Mouse (Mus musculus) frontal cortex, postnatal 25 days (tissue): ENCODE measurements at regions not wholly inside any gene's neighbourhood (a gene's known extent, or its start where the extent isn't known, plus 50 kb on each side); places are given as distances from the start of the nearest gene placed in this dataset.
"Not testable (repeated sequence)": the region's sequence is repeated elsewhere in the genome, so short reads cannot be mapped to it uniquely, and the experiment has no call there.

ENCODE experiments used
- DNase-seq, 2 experiments: peaks; one replicate each; pipeline ENCODE4 v3.0.0; 2022; ENCODE audit warnings: low spot score in 2 of 2

DNA sequence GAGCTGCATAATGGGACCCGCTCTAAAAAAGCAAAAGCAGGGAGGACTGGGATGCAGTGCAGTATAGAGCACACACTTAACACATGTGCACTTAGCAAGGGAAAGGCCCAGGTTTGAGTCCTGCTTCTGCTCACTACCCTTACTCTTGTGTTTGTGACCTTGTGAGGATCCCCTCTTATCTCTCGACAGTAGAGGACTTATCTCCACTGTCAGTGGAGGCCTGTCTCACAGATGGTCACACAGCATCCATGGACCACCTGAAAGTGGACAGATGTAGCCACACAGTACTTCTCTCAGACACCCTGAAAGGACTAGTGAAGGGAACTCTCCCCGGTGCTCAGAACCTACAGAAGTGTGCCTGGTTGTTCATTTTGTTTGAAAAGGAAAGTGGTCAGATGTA, 128.5 kb upstream of the Max start:
- no peak for DNase-seq

DNA sequence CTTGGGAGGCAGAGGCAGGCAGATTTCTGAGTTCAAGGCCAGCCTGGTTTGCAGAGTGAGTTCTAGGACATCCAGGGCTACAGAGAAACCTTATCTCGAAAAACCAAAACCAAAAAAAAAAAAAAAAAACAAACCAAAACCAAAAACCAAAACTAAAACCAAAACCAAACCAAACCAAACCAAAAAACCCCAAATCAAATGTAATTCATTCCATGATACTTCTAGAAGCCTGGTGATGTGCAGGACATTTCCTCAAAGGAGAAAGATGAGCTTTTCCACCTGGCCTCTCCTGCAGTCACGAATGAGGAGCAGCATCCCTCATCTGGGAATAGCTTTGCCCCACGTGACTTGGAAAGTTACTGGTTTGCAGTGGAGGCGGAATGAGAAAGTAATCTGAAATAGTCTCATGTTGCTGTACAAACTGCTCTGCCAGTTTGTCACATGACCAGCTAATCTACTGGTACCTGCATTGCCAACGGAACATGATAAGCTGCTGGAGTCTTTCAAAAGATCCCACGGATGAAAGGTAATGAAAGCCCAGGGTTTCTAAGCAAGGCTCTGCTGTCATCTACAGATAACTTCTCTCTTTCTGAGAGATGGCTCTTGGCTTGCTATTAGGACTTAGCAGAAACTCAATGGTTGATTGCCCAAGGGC, 127.8 kb upstream of the Max start:
- no peak for DNase-seq

DNA sequence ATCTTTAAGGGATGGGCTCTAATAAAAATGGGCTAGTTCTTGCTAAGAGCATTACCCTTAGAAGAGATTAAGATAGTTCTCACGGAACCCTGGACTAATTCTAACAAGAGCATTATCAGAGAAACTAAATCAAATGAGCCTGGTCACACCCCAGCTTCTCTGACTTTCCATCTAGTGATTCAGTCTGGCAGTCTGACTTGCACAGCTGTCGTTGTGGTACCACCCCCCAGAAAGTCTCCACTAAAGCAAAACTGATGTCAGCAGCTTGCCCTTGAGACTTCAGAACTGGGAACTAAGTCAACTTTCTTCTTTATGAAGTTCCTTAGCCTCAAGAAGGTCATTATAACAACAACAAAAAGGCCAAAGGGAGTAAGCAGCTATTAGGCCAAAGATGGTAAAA, 126.5 kb upstream of the Max start:
- no peak for DNase-seq

DNA sequence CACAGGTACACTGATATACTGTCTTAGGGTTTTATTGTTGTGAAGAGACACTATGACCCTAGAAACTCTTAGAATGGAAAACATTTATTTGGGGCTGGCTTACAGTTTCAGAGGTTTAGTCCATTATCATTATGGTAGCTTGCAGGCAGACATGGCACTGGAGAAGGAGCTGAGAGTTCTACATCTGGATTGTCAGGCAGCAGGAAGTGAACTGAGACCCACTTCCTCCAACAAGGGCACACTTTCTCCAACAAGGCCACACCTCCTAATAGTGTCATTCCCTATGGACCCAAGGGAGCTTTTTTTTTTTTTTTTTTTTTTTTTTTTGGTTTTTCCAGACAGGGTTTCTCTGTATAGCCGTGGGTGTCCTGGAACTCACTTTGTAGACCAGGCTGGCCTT, 124.9 kb upstream of the Max start:
- not testable (repeated sequence) for DNase-seq

DNA sequence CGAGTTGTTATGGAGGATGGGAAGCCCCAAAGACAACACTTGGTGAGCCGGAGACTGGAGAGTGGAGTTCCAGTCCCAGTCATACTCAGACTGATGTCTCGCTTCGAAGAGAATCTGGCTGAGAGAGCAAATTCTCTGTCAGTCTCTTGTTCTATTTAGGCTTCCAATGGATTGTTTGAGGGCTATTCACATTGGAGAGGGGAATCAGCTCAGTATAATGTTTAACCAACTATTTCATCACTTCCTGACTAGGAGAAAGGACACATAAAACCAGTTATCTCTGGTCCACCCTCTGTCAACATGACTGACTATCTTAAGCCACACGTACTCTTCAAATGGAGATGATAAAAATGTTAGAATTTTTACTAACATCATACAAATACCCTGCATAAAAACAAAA, 123.9 kb upstream of the Max start:
- DNase-seq: no peak

DNA sequence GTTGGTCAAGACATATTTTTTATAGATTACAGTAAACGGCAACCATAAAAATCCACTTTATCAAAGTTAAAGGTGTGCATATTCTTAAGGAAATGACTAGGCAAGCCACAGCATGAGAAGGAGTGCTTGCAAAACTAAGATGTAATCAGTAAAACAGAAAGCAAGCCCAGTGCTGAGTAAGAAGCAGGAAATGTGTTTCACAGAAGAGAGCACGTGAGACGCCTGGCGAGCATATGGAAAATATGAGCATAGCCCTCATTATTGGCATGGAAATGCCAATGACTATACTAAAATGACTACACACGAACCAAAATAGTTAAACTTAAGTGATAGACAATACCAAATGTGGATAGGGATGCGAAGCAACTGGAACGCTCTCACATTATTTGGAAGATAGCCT, 123.2 kb upstream of the Max start:
- DNase-seq: no peak

DNA sequence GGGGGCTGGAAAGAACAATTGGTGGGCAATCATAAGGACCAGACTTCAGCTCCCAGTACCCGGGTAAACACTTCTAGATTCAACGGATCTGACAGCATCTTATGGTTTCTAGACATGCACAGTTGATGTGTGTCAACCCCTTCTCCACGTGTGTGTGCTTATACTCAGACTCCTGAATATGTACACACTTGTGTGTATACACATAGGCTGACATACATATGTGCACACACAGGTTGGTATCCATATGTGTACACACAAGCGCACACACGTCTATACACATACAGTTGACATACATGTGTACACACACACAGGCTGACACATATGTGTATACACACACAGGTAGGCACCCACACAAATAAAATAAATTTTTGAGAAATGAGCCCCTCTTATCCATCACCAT, 122.7 kb upstream of the Max start:
- no peak for DNase-seq

DNA sequence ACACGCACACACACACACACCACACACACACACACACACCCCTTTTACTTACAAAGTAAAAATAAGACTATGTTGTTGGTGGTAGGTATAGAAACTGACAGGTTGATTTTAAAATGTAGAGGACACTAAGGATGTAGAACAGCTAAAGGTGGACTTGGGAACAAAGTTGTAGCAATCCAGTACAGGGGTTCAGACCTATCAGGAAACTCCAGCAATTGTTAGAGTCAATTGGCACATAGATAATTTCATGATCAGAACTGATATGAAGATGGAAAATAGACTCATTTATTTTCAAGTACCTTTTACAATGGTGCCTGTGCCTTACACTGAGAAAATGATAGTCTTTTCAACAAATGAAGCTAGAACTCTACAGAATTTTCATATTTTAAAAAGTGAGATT, 122.3 kb upstream of the Max start:
- DNase-seq: no peak

DNA sequence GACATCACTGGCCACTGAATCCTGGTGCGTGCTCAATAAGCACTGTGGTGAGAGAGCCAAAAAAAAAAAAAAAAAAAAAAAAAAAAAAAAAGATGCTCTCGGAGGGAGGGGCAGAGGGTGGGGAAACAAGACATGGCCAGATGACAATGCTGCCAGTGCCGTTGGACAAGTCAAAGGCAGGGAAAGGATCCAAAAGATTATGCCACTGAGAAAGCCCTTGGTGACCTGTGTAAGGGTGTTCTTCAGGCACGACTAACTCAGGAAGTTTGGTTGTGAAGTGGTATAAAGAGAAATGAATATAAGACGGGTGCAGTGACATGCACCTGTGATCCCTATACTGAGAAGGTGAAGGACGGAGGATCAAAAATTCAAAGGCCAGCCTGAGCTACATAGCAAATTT, 121.8 kb upstream of the Max start:
- DNase-seq: no peak

DNA sequence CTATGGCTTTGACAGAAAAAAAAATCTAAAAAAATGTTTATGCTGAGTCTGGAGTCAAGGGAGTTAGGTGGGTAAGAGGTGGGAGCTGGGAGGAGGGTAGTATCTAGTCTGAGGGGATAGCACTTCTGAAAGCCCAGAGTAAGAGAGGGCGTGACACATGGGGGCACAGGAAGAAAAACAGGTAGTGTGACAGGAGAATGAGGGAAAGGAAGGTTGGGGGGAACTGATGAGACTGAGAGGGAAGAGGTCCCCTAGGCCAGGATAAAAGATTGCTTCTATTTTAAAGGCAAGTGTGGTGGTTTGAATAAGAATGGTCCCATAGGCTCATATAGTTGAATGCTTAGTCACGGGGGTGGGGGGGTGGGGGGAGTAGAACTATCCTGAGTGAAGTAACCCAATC, 119.8 kb upstream of the Max start:
- no peak for DNase-seq

DNA sequence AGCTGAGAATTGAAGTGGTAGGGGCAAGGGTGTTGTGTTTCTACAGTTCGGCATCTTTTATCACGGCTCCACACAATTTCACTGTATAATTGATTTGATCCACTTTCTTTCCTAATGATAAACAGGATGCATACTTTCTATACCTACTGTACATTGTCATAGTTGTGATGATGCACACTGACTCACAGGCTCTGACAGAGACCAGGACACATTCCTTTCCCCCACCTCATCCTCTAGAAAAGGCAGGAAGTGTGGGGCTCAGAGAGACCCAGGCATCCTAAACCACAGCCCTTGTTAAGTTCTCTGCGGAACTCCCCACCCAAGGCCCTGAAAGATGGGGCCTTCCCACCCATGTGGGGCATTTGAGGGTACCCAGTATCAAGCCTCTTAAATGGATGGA, 117.5 kb upstream of the Max start:
- DNase-seq: no peak

DNA sequence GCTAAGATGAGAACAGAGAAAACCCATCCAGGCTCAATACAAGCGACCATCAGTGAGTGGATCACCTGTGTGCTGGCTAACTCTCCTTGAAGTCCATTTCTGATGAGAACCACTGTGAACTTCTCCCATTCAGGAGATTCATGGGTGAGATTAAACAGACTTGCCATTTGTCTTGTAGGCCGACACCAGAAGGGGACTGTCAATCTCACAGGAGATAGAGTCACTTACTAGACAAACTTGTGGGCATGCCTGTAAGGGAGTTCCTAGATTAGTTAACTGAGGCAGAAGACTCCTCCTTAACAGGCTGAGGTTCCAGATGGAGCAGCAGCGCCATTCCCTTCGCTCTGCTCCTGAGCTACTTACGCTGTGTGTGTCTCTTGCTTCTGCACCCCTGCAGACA, 114.7 kb upstream of the Max start:
- DNase-seq: no peak

DNA sequence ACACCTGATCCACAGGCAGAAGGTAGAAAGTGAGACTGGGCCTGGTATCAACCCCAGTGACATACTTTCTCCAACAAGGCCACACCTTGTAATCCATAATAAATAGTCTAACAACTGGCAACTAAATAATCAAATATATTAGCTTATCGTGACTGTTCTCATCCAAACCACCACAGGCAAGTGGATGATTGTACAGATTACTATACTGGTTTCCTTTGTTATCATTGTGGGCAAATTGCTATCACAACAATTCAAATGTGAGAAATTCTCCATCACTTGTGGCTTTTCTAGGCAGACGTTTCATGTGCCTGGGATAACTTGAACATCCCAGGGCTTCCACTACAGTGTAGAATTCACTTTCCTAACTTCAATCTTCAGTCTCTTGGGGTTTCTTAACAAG, 112.6 kb upstream of the Max start:
- DNase-seq: no peak

DNA sequence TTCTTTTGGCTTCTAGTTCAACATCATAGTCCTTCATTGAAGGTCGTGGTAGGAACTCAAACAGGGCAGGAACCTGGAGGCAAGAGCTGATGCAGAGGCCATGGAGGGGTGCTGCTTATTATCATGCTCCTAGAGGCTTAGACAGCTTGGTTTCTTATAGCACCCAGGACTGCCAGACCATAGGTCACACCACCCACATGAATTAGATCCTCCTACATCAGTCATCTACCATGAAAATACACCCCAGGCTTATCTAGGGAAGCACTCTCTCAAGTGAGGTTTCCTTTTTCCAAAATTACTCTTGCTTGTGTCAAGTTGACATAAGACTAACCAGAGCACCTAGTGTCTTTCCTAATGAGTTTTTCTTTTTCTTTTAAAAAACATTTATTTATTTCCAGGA, 109.7 kb upstream of the Max start:
- no peak for DNase-seq

DNA sequence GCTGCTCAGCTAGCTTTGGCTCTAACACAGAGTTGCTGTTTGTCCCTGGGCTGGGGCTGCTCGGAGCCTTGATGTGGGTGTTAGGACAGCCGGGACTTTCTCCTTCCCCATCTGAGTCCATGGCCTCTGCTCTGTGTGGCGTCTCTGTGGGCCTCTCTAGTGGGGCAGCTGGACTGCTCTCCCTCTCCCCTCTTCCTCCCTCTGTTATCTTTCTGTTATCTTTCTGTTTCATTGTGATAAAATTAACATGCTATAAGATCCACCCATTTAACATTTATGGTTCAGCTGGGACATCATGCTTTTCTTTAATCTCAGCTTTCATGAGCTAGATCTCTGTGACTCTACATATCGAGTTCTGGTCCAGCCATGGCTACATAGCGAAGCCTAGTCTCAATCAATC, 105.9 kb upstream of the Max start:
- no peak for DNase-seq

DNA sequence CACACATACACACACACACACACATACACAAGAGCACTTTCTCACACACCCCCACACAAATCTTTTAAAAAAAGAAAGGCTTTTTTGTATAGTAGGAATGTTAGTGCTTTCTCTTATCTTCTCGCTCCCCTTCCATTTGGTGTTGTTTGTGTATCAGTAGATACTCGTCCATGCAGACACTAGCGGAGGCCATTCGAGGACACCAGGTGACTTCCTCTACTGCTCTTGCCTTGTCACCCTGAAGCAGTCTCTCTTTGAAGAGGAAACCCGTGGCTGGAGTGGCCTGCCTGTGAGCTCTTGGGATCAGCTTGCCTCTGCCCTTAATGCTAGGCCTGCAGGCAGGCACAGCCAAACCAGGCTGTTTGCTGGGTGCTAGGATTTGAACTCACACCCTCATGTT, 105.1 kb upstream of the Max start:
- no peak for DNase-seq

DNA sequence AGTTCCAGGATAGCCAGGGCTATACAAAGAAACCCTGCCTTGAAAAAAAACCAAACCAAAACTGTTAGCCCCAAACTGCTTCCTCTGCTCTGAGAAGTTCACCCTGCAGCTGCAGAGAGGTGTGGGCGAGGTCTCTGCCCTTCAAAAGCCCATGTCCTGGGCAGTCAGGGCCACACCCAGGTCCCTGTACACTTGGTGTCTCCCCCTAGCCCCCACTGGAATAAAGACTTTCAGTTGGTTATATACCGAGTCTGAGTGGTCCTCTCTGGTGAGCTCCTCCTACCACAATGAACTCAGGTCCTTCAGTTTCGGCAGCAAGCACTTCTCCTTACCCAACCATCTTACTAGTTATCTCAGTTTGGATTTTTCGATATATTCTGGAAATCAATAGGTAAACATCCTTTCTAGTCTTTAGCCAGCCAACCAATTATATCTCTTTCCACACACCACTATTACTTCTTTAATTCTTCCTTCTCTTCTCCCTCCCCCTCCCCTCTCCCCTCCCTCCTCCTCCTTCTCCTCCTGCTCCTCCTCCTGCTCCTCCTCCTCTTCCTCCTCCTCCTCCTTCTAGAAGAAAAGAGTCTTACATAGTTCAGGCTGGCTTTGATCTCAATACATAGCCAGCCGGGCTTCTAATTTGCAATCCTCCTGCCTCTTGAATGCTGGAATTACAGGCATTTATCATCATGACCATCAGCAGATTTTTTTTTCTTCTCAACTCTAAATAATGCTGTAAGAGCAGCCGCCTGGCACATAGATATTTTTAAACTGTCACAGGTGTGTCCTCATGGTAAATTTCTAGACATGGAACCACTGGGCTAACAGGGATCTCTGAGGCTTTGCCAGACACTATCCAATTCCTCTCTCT, 103.9 kb upstream of the Max start:
- DNase-seq: no peak

DNA sequence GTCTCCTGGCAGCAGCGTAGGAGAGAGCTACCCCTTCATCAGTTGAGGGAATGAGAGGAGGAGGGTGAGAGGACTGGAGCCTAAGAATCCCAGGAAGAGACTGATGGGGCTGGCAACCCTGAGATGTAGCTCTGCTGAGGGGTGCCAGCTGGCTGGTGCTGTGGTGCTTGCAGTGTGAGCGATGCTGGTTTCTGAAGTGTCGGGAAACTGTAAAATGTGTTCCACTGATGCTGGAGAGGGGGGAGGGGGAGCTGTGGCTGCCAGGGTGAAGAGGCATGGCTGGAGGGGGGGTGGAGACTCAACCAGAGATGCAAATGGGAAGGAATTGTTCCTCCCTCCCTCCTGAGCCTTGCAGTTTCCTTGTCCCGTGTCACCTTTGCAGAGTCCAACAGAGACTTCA, 102.0 kb upstream of the Max start:
- DNase-seq: no peak

DNA sequence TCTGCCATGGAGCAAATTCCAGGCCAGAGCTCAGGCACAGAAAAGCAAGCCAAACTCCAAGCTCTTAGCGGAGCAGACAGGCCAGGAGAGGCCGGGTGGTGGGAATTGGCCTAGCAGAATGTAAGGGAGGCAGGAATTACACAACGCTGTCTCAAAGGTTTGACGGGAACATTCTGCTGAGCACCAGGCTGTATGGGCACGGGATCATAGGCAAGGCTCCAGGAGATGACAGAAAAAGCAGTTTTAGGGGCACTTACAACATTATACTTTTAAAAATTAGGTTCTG, 99.5 kb upstream of the Max start:
- DNase-seq: no peak

DNA sequence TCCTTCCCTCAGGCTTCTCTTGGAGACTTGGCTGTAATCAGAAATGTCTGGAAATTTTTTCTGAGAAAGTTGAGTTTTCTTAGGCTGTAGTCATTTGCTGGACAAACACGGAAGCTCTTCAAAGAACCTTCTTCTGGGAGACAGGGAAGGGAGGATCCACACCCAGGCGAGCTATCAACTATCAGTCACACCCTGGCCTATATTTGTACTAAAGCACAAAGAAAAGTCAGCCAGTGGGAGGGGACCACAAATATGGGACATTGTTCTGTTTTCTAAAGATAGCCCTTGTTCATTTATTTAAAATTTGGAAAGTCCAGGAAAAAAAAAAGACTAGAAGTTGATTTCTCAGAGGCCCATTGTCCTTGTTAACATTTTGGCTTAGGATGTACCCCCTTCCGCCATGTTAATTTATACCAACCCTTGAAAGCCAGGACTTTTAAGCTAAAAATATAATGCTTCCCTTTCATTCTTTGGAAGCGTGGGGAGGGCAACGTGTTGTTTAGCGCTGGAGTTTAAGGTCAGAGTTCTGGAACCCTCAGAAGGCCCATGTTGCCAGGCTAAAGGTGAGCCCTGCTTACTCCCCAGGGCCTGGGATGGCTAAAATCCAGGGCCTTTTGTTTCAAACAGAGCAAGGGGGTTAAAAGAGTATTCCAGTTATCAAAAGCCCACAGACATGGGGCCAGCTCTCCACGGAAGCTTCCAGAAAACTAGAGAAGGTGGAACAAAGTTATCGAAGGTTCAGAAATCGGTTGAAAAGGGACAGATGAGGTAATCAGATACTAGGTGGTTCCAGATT, 99.0 kb upstream of the Max start:
- DNase-seq: no peak

DNA sequence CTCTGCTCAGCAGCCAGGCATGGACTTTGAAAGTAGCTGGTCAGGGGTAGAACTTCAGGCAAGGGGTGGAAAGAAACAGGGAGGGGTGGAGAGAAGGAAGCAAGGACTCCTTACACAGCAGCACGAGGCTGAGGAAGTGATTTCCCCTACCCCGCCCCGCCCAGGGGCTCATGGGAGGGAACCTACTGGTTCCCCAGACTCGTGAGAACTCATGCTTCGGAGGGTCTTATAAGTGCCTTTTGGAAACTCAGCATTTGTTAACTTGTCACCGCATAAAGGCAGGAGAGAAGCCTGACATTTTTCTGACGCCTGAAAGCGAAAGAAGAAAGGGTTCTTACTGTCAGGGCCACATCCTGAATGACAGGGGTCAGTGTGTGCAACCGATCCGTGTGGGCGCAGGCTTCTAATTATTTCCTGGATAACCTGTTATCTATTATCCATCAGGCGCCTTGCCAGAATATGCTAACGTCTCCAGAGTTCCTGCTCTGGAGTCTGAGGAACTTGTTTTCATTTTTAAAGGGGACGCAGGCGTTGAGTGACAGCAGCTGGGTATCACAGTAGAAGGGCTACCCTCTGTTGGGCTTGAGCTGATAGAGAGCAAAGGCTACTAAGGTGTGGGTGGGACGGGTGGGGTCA, 98.2 kb upstream of the Max start:
- no peak for DNase-seq

DNA sequence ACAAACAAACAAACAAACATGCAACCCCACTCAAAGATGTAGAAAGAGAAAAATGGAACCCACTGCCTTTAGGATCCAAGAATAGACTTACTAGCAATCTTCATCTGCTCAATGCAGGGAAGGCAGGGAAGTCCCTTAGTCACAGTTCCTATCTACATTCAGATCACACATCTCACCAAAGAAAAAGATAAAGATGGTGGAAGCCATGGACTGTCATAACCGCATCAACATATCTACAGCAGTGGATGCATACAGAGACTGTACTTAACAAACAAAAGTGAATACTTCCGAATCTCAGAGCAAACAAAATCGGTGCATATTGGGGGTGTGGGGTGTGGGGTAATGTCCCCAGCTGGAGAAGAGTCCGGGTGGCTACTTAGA, 97.7 kb upstream of the Max start:
- no peak for DNase-seq
